Mouse (Mus musculus): ENCODE measurements around the gene Nat8f5.
"Not testable (repeated sequence)": the region's sequence is repeated elsewhere in the genome, so short reads cannot be mapped to it uniquely, and the experiment has no call there.

DNA sequence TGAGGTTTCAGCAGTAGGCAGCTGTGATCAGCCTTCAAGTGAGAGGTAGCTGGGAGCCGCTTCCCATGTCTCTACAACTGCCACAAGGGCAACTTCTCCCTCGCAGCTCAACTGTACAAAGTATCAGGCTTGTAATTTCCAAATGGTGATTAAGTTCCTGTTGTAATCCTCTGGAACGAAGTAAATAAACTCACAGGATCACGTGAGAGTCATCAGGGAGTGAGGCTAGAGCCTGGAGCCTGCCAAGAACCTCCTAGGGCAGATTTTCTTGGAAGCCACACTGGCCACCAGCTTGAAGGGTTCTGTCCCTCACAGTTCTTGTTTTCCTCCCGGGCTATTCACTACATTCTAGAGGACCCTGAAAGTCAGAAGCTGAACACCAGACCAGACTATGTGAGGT is 17.6 kb downstream of the Nat8f5 start:
- not testable (repeated sequence) for TF ChIP-seq CTCF (IDR thresholded peaks at IDR 0.05; ENCODE audit: borderline replicate concordance, extremely low read depth, insufficient read depth, insufficient read length); POLR2A (IDR thresholded peaks at IDR 0.05; ENCODE audit: borderline replicate concordance, extremely low read depth, insufficient read depth, insufficient read length, poor library complexity, severe bottlenecking)

Measured in brain, embryonic 14.5 days (tissue).